Mouse (Mus musculus) kidney, embryonic 16.5 days (tissue): Measurements from ENCODE around the gene Chn1. TPM values are rescaled to one million over a fixed set of nuclear protein-coding genes. Genes with fewer than 3 reads are reported as not detected.

ENCODE experiments used
- ATAC-seq: fragments of 200-750 bp; cut with Nextera tagmentation; 2 replicates; pipeline ENCODE4 v1.8.0; 2017; ENCODE audit warnings: moderate TSS enrichment; ENCODE audit not compliant: low FRiP score, low TSS enrichment
- H3K27ac ChIP-seq: fragments of 300-500 bp; sonication (generic); 2 replicates; pipeline ENCODE4 v1.5.1; 2014; ENCODE audit warnings: low read length
- H3K27me3 ChIP-seq: fragments of 300-500 bp; sonication (generic); 2 replicates; pipeline ENCODE4 v1.6.1; 2014; ENCODE audit warnings: low read length, control low read depth, mixed read lengths; ENCODE audit not compliant: insufficient read depth
- H3K36me3 ChIP-seq: fragments of 300-500 bp; sonication (generic); 2 replicates; pipeline ENCODE4 v1.6.1; 2014; ENCODE audit warnings: low read length, control low read depth, mixed read lengths; ENCODE audit not compliant: insufficient read depth
- H3K4me1 ChIP-seq: fragments of 300-500 bp; sonication (generic); 2 replicates; pipeline ENCODE4 v1.6.1; 2014; ENCODE audit warnings: low read length, control low read depth, mixed read lengths; ENCODE audit not compliant: insufficient read depth
- H3K4me2 ChIP-seq: fragments of 300-500 bp; sonication (generic); replicated peaks from 2 replicates; pipeline ENCODE4 v1.6.1; 2014; ENCODE audit warnings: low read depth, low read length
- H3K4me3 ChIP-seq: fragments of 300-500 bp; sonication (generic); 2 replicates; pipeline ENCODE4 v1.5.1; 2014; ENCODE audit warnings: mild to moderate bottlenecking, low read length
- H3K9ac ChIP-seq: fragments of 300-500 bp; sonication (generic); replicated peaks from 2 replicates; pipeline ENCODE4 v1.6.1; 2014; ENCODE audit warnings: low read length
- H3K9me3 ChIP-seq: fragments of 300-500 bp; sonication (generic); 2 replicates; pipeline ENCODE4 v1.6.1; 2016; ENCODE audit warnings: low read length, control low read depth
- WGBS: fragments of 180-500 bp; shearing (Covaris S2); extraction: QIAGEN DNeasy Blood & Tissue Kit; methylation state at CpG from one replicate; pipeline ENCODE4 v1.1.7; 2014; 5-methylcytosine and 5-hydroxymethylcytosine counted together
- polyA plus RNA-seq: library from polyadenylated mRNA; unstranded; fragments of >200 nt; fragmentation: Nextera tagmentation; extraction: Ambion mirVana; gene quantifications from 2 replicates; pipeline ENCODE4 v1.2.1, GENCODE M21; 2015

Gene Chn1
- polyA plus RNA-seq, 1 experiment from 2014 or later: 17.0 TPM

DNA sequence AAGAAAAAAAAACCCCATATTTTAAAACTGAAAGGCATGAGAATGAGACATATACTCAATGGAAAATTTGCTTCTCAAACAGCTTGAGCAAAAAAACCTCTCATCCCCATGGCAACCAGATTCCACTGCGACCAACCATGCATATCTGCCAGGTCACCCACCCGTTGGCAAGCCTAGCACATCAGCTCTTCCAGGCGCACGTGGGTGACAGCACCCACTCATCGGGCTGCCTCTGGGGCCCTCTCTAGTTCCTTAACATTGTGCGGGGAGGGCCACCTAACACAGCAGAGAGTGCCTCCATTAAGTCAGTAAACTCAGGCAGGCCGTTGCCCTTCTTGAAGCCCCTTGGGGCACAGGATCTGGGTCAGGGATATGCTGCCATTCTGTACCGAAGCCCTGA is 170.1 kb downstream of the Chn1 start:
- Histone ChIP-seq H3K9me3 (no peaks in the 10 kb centered on the region), H3K4me1 (peaks cover 14% of the 10 kb centered on the region), H3K4me3 (no peak overlapping the region), H3K36me3 (no peaks in the 10 kb centered on the region), H3K27ac (no peak overlapping the region), H3K9ac (no peak overlapping the region), H3K4me2 (no peak overlapping the region), H3K27me3 (no peaks in the 10 kb centered on the region)
- WGBS: 47% methylated on average over 8 of the region's 8 CpGs
- ATAC-seq: no peak

GRCm38 (mm10) chr2:73604579-73604978 is 170.6 kb downstream of the Chn1 start:
- Histone ChIP-seq H3K27ac (no peak overlapping the region), H3K27me3 (no peaks in the 10 kb centered on the region), H3K4me3 (no peak overlapping the region), H3K9ac (no peak overlapping the region), H3K4me2 (no peak overlapping the region), H3K36me3 (no peaks in the 10 kb centered on the region), H3K4me1 (peaks cover 14% of the 10 kb centered on the region), H3K9me3 (no peaks in the 10 kb centered on the region)
- no peak for ATAC-seq
- WGBS: 83% methylated on average over 2 of the region's 2 CpGs

DNA sequence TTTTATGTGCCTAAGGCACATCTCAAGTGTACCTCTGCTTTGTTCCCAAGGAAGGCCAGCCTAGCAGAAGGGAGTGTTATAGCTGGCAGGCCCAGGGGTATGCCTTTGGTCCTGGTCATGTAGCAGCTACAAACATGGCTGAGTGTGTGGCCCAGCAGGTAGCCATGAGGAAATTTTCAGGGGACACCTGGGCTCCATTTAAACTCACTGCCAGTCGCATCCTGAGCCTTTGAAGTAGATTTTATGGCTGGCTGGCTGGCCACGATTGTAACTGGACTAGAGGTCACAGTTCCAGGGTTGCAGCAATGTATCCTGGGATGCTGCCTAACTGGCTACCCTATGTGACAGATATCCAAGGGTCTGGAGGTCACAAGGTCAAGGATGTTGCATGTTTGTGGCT is 174.5 kb downstream of the Chn1 start:
- WGBS: 20% methylated on average over 2 of the region's 2 CpGs
- H3K4me2 ChIP-seq: no peak overlapping the region
- no peaks in the 10 kb centered on the region for H3K36me3 ChIP-seq
- ATAC-seq: no peak
- no peak overlapping the region for H3K9ac ChIP-seq
- H3K4me3 ChIP-seq: no peak overlapping the region
- H3K9me3 ChIP-seq: no peaks in the 10 kb centered on the region
- no peaks in the 10 kb centered on the region for H3K27me3 ChIP-seq
- H3K27ac ChIP-seq: no peak overlapping the region
- peaks cover 16% of the 10 kb centered on the region for H3K4me1 ChIP-seq

- 93% methylated on average over 11 of the region's 11 CpGs for WGBS
- ATAC-seq: no peak
Observed at GRCm38 (mm10) chr2:73597772-73598171, 177.4 kb downstream of the Chn1 start.

GRCm38 (mm10) chr2:73596786-73597185 is 178.4 kb downstream of the Chn1 start:
- Histone ChIP-seq H3K4me2 (peak overlapping the region; percentile 38), H3K9me3 (no peaks in the 10 kb centered on the region), H3K27ac (peak overlapping the region; percentile 35; the same call in 1 of the 2 replicates), H3K9ac (peak overlapping the region; percentile 5; the same call in 1 of the 2 replicates), H3K27me3 (no peaks in the 10 kb centered on the region), H3K4me3 (no peak overlapping the region; the same call in 1 of the 2 replicates), H3K36me3 (no peaks in the 10 kb centered on the region), H3K4me1 (peaks cover 29% of the 10 kb centered on the region)
- 13% methylated on average over 9 of the region's 9 CpGs for WGBS
- ATAC-seq: peak; percentile 28; the same call in 1 of the 2 replicates

More at GRCm38 (mm10) chr2:73597772-73598171, 177.4 kb downstream of the Chn1 start:
- Histone ChIP-seq H3K36me3 (no peaks in the 10 kb centered on the region), H3K9me3 (no peaks in the 10 kb centered on the region), H3K4me3 (no peak overlapping the region), H3K27ac (no peak overlapping the region), H3K4me1 (peaks cover 19% of the 10 kb centered on the region), H3K4me2 (no peak overlapping the region), H3K27me3 (no peaks in the 10 kb centered on the region), H3K9ac (no peak overlapping the region)

GRCm38 (mm10) chr2:73596326-73596725 is 178.8 kb downstream of the Chn1 start:
- Histone ChIP-seq H3K27me3 (no peaks in the 10 kb centered on the region), H3K27ac (peak overlapping the region; percentile 35; the same call in 1 of the 2 replicates), H3K9me3 (no peaks in the 10 kb centered on the region), H3K4me3 (no peak overlapping the region; the same call in 1 of the 2 replicates), H3K4me2 (peak overlapping the region; percentile 38), H3K9ac (0 out of 2 replicates have a peak overlapping the region, but pooled peaks have one; percentile 5), H3K4me1 (peaks cover 30% of the 10 kb centered on the region), H3K36me3 (no peaks in the 10 kb centered on the region)
- WGBS: 69% methylated on average over 5 of the region's 5 CpGs
- ATAC-seq: no peak

DNA sequence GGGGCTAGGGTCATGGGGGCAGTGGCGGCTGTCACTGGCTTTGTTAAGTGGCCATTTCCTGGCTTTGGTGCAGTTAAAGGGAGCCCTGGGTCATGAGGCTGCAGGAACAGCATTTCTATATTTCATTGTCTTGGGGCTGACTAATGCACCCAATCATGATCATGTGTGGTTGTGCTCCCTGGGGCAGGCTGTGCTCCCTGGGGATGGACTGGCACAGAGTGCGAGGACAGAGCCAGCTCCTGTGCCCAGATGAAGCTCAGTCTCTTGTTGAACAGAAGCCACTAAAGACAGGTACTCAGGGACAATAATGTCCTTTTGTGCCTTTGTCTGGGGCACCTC is 182.1 kb downstream of the Chn1 start:
- Histone ChIP-seq H3K4me3 (no peak overlapping the region), H3K36me3 (no peaks in the 10 kb centered on the region), H3K27ac (peak overlapping the region; percentile 60; the same call in 1 of the 2 replicates), H3K27me3 (no peaks in the 10 kb centered on the region; the same call in 1 of the 2 replicates), H3K9me3 (no peaks in the 10 kb centered on the region), H3K4me2 (0 out of 2 replicates have a peak overlapping the region, but pooled peaks have one; percentile 4), H3K4me1 (peaks cover 44% of the 10 kb centered on the region), H3K9ac (no peak overlapping the region)
- WGBS: 52% methylated on average over 2 of the region's 2 CpGs
- ATAC-seq: no peak

GRCm38 (mm10) chr2:73592231-73593100 is 182.7 kb downstream of the Chn1 start:
- Histone ChIP-seq H3K4me3 (no peak overlapping the region), H3K36me3 (no peaks in the 10 kb centered on the region), H3K9me3 (no peaks in the 10 kb centered on the region), H3K9ac (no peak overlapping the region), H3K27ac (peak overlapping the region; percentile 60), H3K4me2 (0 out of 2 replicates have a peak overlapping the region, but pooled peaks have one; percentile 4), H3K27me3 (no peaks in the 10 kb centered on the region; the same call in 1 of the 2 replicates), H3K4me1 (peaks cover 44% of the 10 kb centered on the region)
- ATAC-seq: peak; percentile 64
- WGBS: 43% methylated on average over 14 of the region's 14 CpGs

GRCm38 (mm10) chr2:73591246-73591645 is 183.9 kb downstream of the Chn1 start:
- no peaks in the 10 kb centered on the region; the same call in 1 of the 2 replicates for H3K27me3 ChIP-seq
- H3K36me3 ChIP-seq: no peaks in the 10 kb centered on the region
- no peak overlapping the region for H3K4me3 ChIP-seq
- H3K4me2 ChIP-seq: no peak overlapping the region
- H3K9me3 ChIP-seq: no peaks in the 10 kb centered on the region
- ATAC-seq: no peak
- H3K4me1 ChIP-seq: peaks cover 36% of the 10 kb centered on the region
- no peak overlapping the region for H3K27ac ChIP-seq
- H3K9ac ChIP-seq: no peak overlapping the region
- WGBS: 35% methylated on average over 6 of the region's 6 CpGs

DNA sequence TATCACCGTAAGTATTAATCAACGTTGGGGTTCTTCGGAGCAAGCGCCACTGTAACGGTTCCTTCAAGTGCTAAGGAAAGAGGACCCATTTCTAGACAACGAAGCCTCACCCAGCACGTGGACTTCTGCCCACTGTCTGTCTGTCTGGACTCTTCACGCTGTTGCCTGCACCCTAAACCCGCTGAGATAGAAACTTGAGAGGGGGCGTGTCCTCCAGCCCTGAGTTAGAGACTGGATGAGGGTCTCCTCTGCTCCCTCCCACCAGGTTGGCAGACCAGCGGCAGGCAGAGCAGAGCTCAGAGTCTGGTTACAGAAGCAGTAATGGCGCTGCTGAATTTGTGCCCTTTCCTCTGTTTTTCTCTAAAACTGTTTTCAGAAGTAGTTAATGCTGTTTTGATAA is 185.0 kb downstream of the Chn1 start:
- peak overlapping the region; percentile 38 for H3K4me3 ChIP-seq
- H3K27ac ChIP-seq: no peak overlapping the region
- peaks cover 41% of the 10 kb centered on the region for H3K4me1 ChIP-seq

More for the DNA sequence above, 185.0 kb downstream of the Chn1 start:
- Histone ChIP-seq H3K4me2 (peak overlapping the region; percentile 63), H3K36me3 (no peaks in the 10 kb centered on the region), H3K27me3 (no peaks in the 10 kb centered on the region; the same call in 1 of the 2 replicates), H3K9me3 (no peaks in the 10 kb centered on the region), H3K9ac (peak overlapping the region; percentile 15)
- 12% methylated on average over 12 of the region's 12 CpGs for WGBS
- ATAC-seq: peak; percentile 64
